Mouse (Mus musculus) forebrain, embryonic 10.5 days (tissue): Measurements from ENCODE around the gene Dlg2. TPM values are rescaled to one million over a fixed set of nuclear protein-coding genes. Genes with fewer than 3 reads are reported as not detected.

Source experiments
- DNase-seq: peaks from one replicate; pipeline ENCODE4 v3.0.0-alpha.2; 2017; ENCODE audit warnings: low spot score; ENCODE audit errors: extremely low spot score
- H3K27ac ChIP-seq: fragments of 300-500 bp; sonication (generic); 2 replicates; pipeline ENCODE4 v1.5.1; 2016; ENCODE audit warnings: mild to moderate bottlenecking
- H3K27me3 ChIP-seq: fragments of 300-500 bp; sonication (generic); 2 replicates; pipeline ENCODE4 v1.6.1; 2016; ENCODE audit warnings: mild to moderate bottlenecking; ENCODE audit not compliant: poor library complexity, severe bottlenecking
- H3K36me3 ChIP-seq: fragments of 300-500 bp; sonication (generic); replicated peaks from 2 replicates; pipeline ENCODE4 v1.6.1; 2016; ENCODE audit warnings: mild to moderate bottlenecking, moderate library complexity
- H3K4me1 ChIP-seq: fragments of 300-500 bp; sonication (generic); 2 replicates; pipeline ENCODE4 v1.6.1; 2016
- H3K4me3 ChIP-seq: fragments of 300-500 bp; sonication (generic); 2 replicates; pipeline ENCODE4 v1.5.1; 2016; ENCODE audit warnings: mild to moderate bottlenecking, moderate library complexity
- H3K9me3 ChIP-seq: fragments of 300-500 bp; sonication (generic); 2 replicates; pipeline ENCODE4 v1.6.1; 2016; ENCODE audit warnings: mild to moderate bottlenecking, moderate library complexity
- WGBS: fragments of 180-500 bp; shearing (Covaris S2); methylation state at CpG from one replicate; pipeline ENCODE4 v1.1.7; 2016; 5-methylcytosine and 5-hydroxymethylcytosine counted together
- polyA plus RNA-seq: library from polyadenylated mRNA; unstranded; fragments of >200 nt; fragmentation: Nextera tagmentation; extraction: Ambion mirVana; gene quantifications from 2 replicates; pipeline ENCODE4 v1.2.1, GENCODE M21; 2016

The Dlg2 gene
- polyA plus RNA-seq, 1 experiment from 2014 or later = 0.95 TPM

- 66% methylated on average over 11 of the region's 11 CpGs for WGBS
- peak overlapping the region; percentile 69 for H3K27ac ChIP-seq
- peaks cover 32% of the 10 kb centered on the region for H3K4me1 ChIP-seq
- no peaks in the 10 kb centered on the region for H3K9me3 ChIP-seq
- peak overlapping the region; percentile 46 for H3K4me3 ChIP-seq
- no peak for DNase-seq
- H3K36me3 ChIP-seq = no peaks in the 10 kb centered on the region
- no peaks in the 10 kb centered on the region for H3K27me3 ChIP-seq
These were observed 1758.2 kb downstream of the Dlg2 start for GRCm38 (mm10) chr7:92234476-92235202.

GRCm38 (mm10) chr7:92235541-92236031 is 1759.1 kb downstream of the Dlg2 start:
- DNase-seq = peak; percentile 37
- 25% methylated on average over 12 of the region's 12 CpGs for WGBS

GRCm38 (mm10) chr7:92240908-92241307 is 1764.4 kb downstream of the Dlg2 start:
- peaks cover 18% of the 10 kb centered on the region for H3K4me1 ChIP-seq
- WGBS = 88% methylated on average over 2 of the region's 2 CpGs
- H3K4me3 ChIP-seq = no peak overlapping the region
- no peak for DNase-seq
- H3K27me3 ChIP-seq = no peaks in the 10 kb centered on the region
- no peaks in the 10 kb centered on the region for H3K9me3 ChIP-seq
- H3K36me3 ChIP-seq = no peaks in the 10 kb centered on the region
- H3K27ac ChIP-seq = no peak overlapping the region

More at GRCm38 (mm10) chr7:92235541-92236031, 1759.1 kb downstream of the Dlg2 start:
- Histone ChIP-seq H3K9me3 (no peaks in the 10 kb centered on the region), H3K36me3 (no peaks in the 10 kb centered on the region), H3K4me3 (peak overlapping the region; percentile 46), H3K27ac (peak overlapping the region; percentile 69), H3K27me3 (no peaks in the 10 kb centered on the region), H3K4me1 (peaks cover 32% of the 10 kb centered on the region)

GRCm38 (mm10) chr7:92247594-92247993 is 1771.1 kb downstream of the Dlg2 start:
- WGBS = 94% methylated on average over 3 of the region's 3 CpGs
- no peaks in the 10 kb centered on the region for H3K36me3 ChIP-seq
- DNase-seq = no peak
- no peaks in the 10 kb centered on the region for H3K27me3 ChIP-seq
- H3K4me3 ChIP-seq = no peak overlapping the region
- no peak overlapping the region for H3K27ac ChIP-seq
- H3K9me3 ChIP-seq = no peaks in the 10 kb centered on the region
- H3K4me1 ChIP-seq = no peaks in the 10 kb centered on the region

- H3K36me3 ChIP-seq = no peaks in the 10 kb centered on the region
- H3K4me3 ChIP-seq = no peak overlapping the region
- DNase-seq = no peak
- WGBS = 81% methylated on average over 5 of the region's 5 CpGs
- no peaks in the 10 kb centered on the region for H3K4me1 ChIP-seq
- no peaks in the 10 kb centered on the region for H3K9me3 ChIP-seq
- H3K27me3 ChIP-seq = no peaks in the 10 kb centered on the region
- H3K27ac ChIP-seq = no peak overlapping the region
These were observed 1772.1 kb downstream of the Dlg2 start for GRCm38 (mm10) chr7:92248619-92249018.

GRCm38 (mm10) chr7:92258148-92258547 is 1781.7 kb downstream of the Dlg2 start:
- 91% methylated on average over 4 of the region's 4 CpGs for WGBS
- no peaks in the 10 kb centered on the region for H3K27me3 ChIP-seq
- no peaks in the 10 kb centered on the region for H3K9me3 ChIP-seq
- H3K36me3 ChIP-seq = no peaks in the 10 kb centered on the region
- H3K4me1 ChIP-seq = peaks cover 6% of the 10 kb centered on the region; the same call in 1 of the 2 replicates
- H3K4me3 ChIP-seq = no peak overlapping the region
- no peak for DNase-seq
- no peak overlapping the region for H3K27ac ChIP-seq

GRCm38 (mm10) chr7:92258701-92259100 is 1782.2 kb downstream of the Dlg2 start:
- DNase-seq = no peak
- Histone ChIP-seq H3K4me1 (peaks cover 6% of the 10 kb centered on the region; the same call in 1 of the 2 replicates), H3K27ac (no peak overlapping the region), H3K36me3 (no peaks in the 10 kb centered on the region), H3K4me3 (no peak overlapping the region), H3K9me3 (no peaks in the 10 kb centered on the region), H3K27me3 (no peaks in the 10 kb centered on the region)
- 88% methylated on average over 3 of the region's 3 CpGs for WGBS

- no peak overlapping the region for H3K4me3 ChIP-seq
- WGBS = 87% methylated on average over 3 of the region's 3 CpGs
- no peak overlapping the region for H3K27ac ChIP-seq
- no peaks in the 10 kb centered on the region for H3K36me3 ChIP-seq
- DNase-seq = no peak
- H3K4me1 ChIP-seq = no peaks in the 10 kb centered on the region
- no peaks in the 10 kb centered on the region for H3K9me3 ChIP-seq
- H3K27me3 ChIP-seq = no peaks in the 10 kb centered on the region
These were observed 1787.9 kb downstream of the Dlg2 start for GRCm38 (mm10) chr7:92264325-92264724.

- no peaks in the 10 kb centered on the region for H3K36me3 ChIP-seq
- no peak for DNase-seq
- H3K27ac ChIP-seq = no peak overlapping the region
These were observed 1788.5 kb downstream of the Dlg2 start for GRCm38 (mm10) chr7:92264964-92265363.

GRCm38 (mm10) chr7:92275353-92275752 is 1798.9 kb downstream of the Dlg2 start:
- Histone ChIP-seq H3K27ac (no peak overlapping the region), H3K9me3 (no peaks in the 10 kb centered on the region), H3K27me3 (no peaks in the 10 kb centered on the region), H3K4me1 (peaks cover 2% of the 10 kb centered on the region), H3K4me3 (no peak overlapping the region), H3K36me3 (no peaks in the 10 kb centered on the region)
- no peak for DNase-seq
- WGBS = 91% methylated on average over 4 of the region's 4 CpGs

More at GRCm38 (mm10) chr7:92264964-92265363, 1788.5 kb downstream of the Dlg2 start:
- H3K9me3 ChIP-seq = no peaks in the 10 kb centered on the region
- no peaks in the 10 kb centered on the region for H3K4me1 ChIP-seq
- H3K27me3 ChIP-seq = no peaks in the 10 kb centered on the region
- H3K4me3 ChIP-seq = no peak overlapping the region

- 79% methylated on average over 4 of the region's 4 CpGs for WGBS
- Histone ChIP-seq H3K9me3 (no peaks in the 10 kb centered on the region), H3K4me3 (no peak overlapping the region), H3K27me3 (no peaks in the 10 kb centered on the region), H3K27ac (no peak overlapping the region), H3K36me3 (no peaks in the 10 kb centered on the region), H3K4me1 (peaks cover 11% of the 10 kb centered on the region)
- DNase-seq = no peak
These were observed 1801.2 kb downstream of the Dlg2 start for GRCm38 (mm10) chr7:92277629-92278028.

- Histone ChIP-seq H3K36me3 (no peaks in the 10 kb centered on the region), H3K27me3 (no peaks in the 10 kb centered on the region), H3K4me1 (peaks cover 15% of the 10 kb centered on the region), H3K9me3 (no peaks in the 10 kb centered on the region), H3K4me3 (no peak overlapping the region), H3K27ac (no peak overlapping the region)
- peak; percentile 18 for DNase-seq
- WGBS = 39% methylated on average over 7 of the region's 7 CpGs
These were observed 1804.5 kb downstream of the Dlg2 start for GRCm38 (mm10) chr7:92280925-92281324.

- WGBS = 41% methylated on average over 1 of the region's 1 CpGs
- H3K27me3 ChIP-seq = no peaks in the 10 kb centered on the region
- H3K27ac ChIP-seq = no peak overlapping the region
- no peak overlapping the region for H3K4me3 ChIP-seq
- no peaks in the 10 kb centered on the region for H3K9me3 ChIP-seq
- no peak for DNase-seq
- peaks cover 4% of the 10 kb centered on the region for H3K4me1 ChIP-seq
- no peaks in the 10 kb centered on the region for H3K36me3 ChIP-seq
These were observed 1810.6 kb downstream of the Dlg2 start for GRCm38 (mm10) chr7:92287058-92287457.
